Mouse (Mus musculus) liver, postnatal 0 days (tissue): ENCODE results near the gene Bnip2.

Experiments
- CTCF ChIP-seq: sonication (generic); IDR thresholded peaks from 2 replicates; pipeline ENCODE4 v1.5.1; 2016; ENCODE audit warnings: antibody characterized with exemption, low read depth
- EP300 ChIP-seq: IDR thresholded peaks from 2 replicates; pipeline ENCODE4 v1.6.1; 2016; ENCODE audit warnings: antibody characterized with exemption, low read depth, mild to moderate bottlenecking

- peak; percentile 60 for TF ChIP-seq CTCF
- TF ChIP-seq EP300, result no peak
Observed at GRCm38 (mm10) chr9:70018879-70019278, 29.6 kb downstream of the Bnip2 start.
